Mouse (Mus musculus) liver, embryonic 11.5 days (tissue): ENCODE results near the gene Kalrn. TPM values are rescaled to one million over a fixed set of nuclear protein-coding genes. Genes with fewer than 3 reads are reported as not detected.

ENCODE experiments used
- ATAC-seq: fragments of 200-750 bp; cut with Nextera tagmentation; replicated peaks from 2 replicates; pipeline ENCODE4 v1.8.0; 2017; ENCODE audit warnings: moderate number of reproducible peaks, mild to moderate bottlenecking, moderate TSS enrichment, moderate library complexity; ENCODE audit not compliant: low FRiP score
- DNase-seq: peaks from one replicate; pipeline ENCODE4 v3.0.0-alpha.2; 2017; ENCODE audit warnings: low spot score
- H3K27ac ChIP-seq: fragments of 300-500 bp; sonication (generic); 2 replicates; pipeline ENCODE4 v1.5.1; 2014; ENCODE audit warnings: mild to moderate bottlenecking, low read depth, low read length, control low read depth
- H3K27me3 ChIP-seq: fragments of 300-500 bp; sonication (generic); replicated peaks from 2 replicates; pipeline ENCODE4 v1.6.1; 2014; ENCODE audit warnings: low read length, mixed read lengths; ENCODE audit not compliant: control insufficient read depth, insufficient read depth
- H3K36me3 ChIP-seq: fragments of 300-500 bp; sonication (generic); 2 replicates; pipeline ENCODE4 v1.6.1; 2014; ENCODE audit warnings: mild to moderate bottlenecking, low read length, moderate library complexity, mixed read lengths; ENCODE audit not compliant: control insufficient read depth, insufficient read depth
- H3K4me1 ChIP-seq: fragments of 300-500 bp; sonication (generic); replicated peaks from 2 replicates; pipeline ENCODE4 v1.6.1; 2014; ENCODE audit warnings: low read length, mixed read lengths; ENCODE audit not compliant: control insufficient read depth, insufficient read depth
- H3K4me2 ChIP-seq: fragments of 300-500 bp; sonication (generic); 2 replicates; pipeline ENCODE4 v1.6.1; 2014; ENCODE audit warnings: mild to moderate bottlenecking, control low read depth, moderate library complexity
- H3K4me3 ChIP-seq: fragments of 300-500 bp; sonication (generic); 2 replicates; pipeline ENCODE4 v1.5.1; 2014; ENCODE audit warnings: low read depth, low read length, control low read depth
- H3K9ac ChIP-seq: fragments of 300-500 bp; sonication (generic); 2 replicates; pipeline ENCODE4 v1.6.1; 2014; ENCODE audit warnings: low read depth, low read length, control low read depth
- H3K9me3 ChIP-seq: fragments of 300-500 bp; sonication (generic); 2 replicates; pipeline ENCODE4 v1.6.1; 2016; ENCODE audit warnings: low read length, inconsistent platforms, mixed read lengths; ENCODE audit not compliant: control insufficient read depth
- WGBS: fragments of 180-500 bp; shearing (Covaris S2); extraction: QIAGEN DNeasy Blood & Tissue Kit; methylation state at CpG from one replicate; pipeline ENCODE4 v1.1.7; 2014; 5-methylcytosine and 5-hydroxymethylcytosine counted together
- polyA plus RNA-seq: library from polyadenylated mRNA; unstranded; fragments of >200 nt; fragmentation: Nextera tagmentation; extraction: Ambion mirVana; gene quantifications from 2 replicates; pipeline ENCODE4 v1.2.1, GENCODE M21; 2014

Gene Kalrn
- polyA plus RNA-seq, 1 experiment from 2014 or later, result 25.1 TPM

DNA sequence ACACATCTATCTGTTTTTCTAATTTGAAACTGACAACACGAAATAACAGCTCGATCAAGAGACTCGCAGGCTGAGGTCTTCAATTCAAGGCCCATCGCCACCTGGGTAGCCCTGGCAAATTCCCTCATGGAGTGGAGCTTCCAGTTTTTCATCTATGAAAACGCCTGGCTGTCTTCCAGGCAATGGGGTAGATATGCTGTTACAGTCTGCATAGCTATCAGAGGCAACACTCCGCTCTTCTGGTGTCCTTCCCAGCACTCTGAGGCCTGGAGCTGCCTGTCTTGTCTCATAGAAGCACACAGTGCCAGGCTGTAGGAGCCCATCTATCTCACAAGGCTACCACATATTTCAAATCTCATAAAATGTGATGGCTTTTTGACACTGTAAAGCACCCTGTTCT lies 87.8 kb downstream of the Kalrn start:
- 71% methylated on average over 6 of the region's 6 CpGs for WGBS
- H3K4me1 ChIP-seq, result peaks cover 7% of the 10 kb centered on the region
- no peak overlapping the region for H3K4me3 ChIP-seq
- no peak overlapping the region for H3K4me2 ChIP-seq
- no peak for DNase-seq
- no peak overlapping the region for H3K27ac ChIP-seq
- no peaks in the 10 kb centered on the region for H3K9me3 ChIP-seq
- H3K27me3 ChIP-seq, result no peaks in the 10 kb centered on the region
- H3K36me3 ChIP-seq, result no peaks in the 10 kb centered on the region
- ATAC-seq, result no peak
- no peak overlapping the region for H3K9ac ChIP-seq

DNA sequence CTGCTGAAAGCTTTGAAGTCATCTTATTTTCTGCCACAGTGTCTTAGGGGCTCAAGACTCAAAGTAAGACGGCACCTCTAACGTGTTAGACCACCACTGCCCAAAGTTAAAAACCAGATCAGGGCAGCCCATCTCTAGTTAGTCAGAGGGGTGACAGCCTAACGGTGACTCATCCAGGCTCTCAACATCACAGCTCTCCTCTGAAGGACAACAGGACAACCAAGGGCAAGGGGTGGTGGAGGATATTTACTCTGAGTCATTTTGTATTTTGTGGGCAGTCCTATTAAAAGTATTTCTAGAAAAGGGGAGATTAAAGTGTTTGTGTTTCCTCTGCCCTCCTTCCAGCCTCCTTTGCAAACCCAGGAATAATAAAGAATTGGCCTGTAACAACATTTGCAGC lies 88.4 kb downstream of the Kalrn start:
- H3K4me1 ChIP-seq, result peaks cover 7% of the 10 kb centered on the region
- H3K36me3 ChIP-seq, result no peaks in the 10 kb centered on the region
- DNase-seq, result no peak
- WGBS, result 54% methylated on average over 3 of the region's 3 CpGs
- ATAC-seq, result no peak
- no peaks in the 10 kb centered on the region for H3K9me3 ChIP-seq
- no peak overlapping the region for H3K4me2 ChIP-seq
- H3K4me3 ChIP-seq, result no peak overlapping the region
- no peaks in the 10 kb centered on the region for H3K27me3 ChIP-seq
- no peak overlapping the region for H3K27ac ChIP-seq
- no peak overlapping the region for H3K9ac ChIP-seq

DNA sequence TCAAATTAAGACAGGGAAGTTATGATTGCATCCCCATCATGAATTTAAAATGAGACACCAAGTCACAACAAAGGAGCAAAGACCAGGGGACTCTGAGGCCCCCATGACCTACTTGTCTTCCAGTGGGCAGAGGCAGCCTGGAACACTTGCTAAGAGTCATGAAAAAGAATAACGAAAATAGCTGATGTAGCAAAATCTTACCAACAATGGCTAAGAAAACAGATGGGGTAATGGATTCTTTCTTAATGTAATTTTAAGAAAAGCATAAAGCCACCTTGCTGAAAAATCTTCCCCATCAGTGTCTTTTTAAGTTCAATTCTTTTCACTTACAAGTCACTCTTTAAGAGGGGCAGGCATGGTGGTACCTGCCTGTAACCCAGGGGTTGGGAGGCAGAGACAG lies 89.1 kb downstream of the Kalrn start:
- no peak for DNase-seq

GRCm38 (mm10) chr16:34483716-34484115 lies 89.6 kb downstream of the Kalrn start:
- Histone ChIP-seq H3K9me3 (no peaks in the 10 kb centered on the region), H3K4me1 (peaks cover 7% of the 10 kb centered on the region), H3K9ac (no peak overlapping the region), H3K36me3 (no peaks in the 10 kb centered on the region), H3K27ac (no peak overlapping the region), H3K4me3 (no peak overlapping the region), H3K4me2 (no peak overlapping the region), H3K27me3 (no peaks in the 10 kb centered on the region)
- DNase-seq (no peak), ATAC-seq (no peak)
- 83% methylated on average over 6 of the region's 6 CpGs for WGBS

More for the DNA sequence above, 89.1 kb downstream of the Kalrn start:
- Histone ChIP-seq H3K27ac (no peak overlapping the region), H3K4me1 (peaks cover 7% of the 10 kb centered on the region), H3K27me3 (no peaks in the 10 kb centered on the region), H3K36me3 (no peaks in the 10 kb centered on the region), H3K9me3 (no peaks in the 10 kb centered on the region), H3K4me2 (no peak overlapping the region), H3K9ac (no peak overlapping the region), H3K4me3 (no peak overlapping the region)
- no peak for ATAC-seq
- WGBS, result 83% methylated on average over 1 of the region's 1 CpGs

GRCm38 (mm10) chr16:34474741-34475140 lies 98.6 kb downstream of the Kalrn start:
- no peak overlapping the region for H3K27ac ChIP-seq
- 55% methylated on average over 4 of the region's 4 CpGs for WGBS
- no peaks in the 10 kb centered on the region for H3K27me3 ChIP-seq
- DNase-seq (no peak), ATAC-seq (no peak)
- no peaks in the 10 kb centered on the region; the same call in 1 of the 2 replicates for H3K4me1 ChIP-seq
- no peak overlapping the region for H3K4me2 ChIP-seq
- H3K9me3 ChIP-seq, result no peaks in the 10 kb centered on the region
- no peaks in the 10 kb centered on the region for H3K36me3 ChIP-seq
- H3K9ac ChIP-seq, result no peak overlapping the region
- no peak overlapping the region for H3K4me3 ChIP-seq

- Histone ChIP-seq H3K4me2 (no peak overlapping the region), H3K9ac (no peak overlapping the region), H3K36me3 (no peaks in the 10 kb centered on the region), H3K27ac (no peak overlapping the region), H3K4me1 (no peaks in the 10 kb centered on the region; the same call in 1 of the 2 replicates), H3K27me3 (no peaks in the 10 kb centered on the region), H3K4me3 (no peak overlapping the region), H3K9me3 (no peaks in the 10 kb centered on the region)
- ATAC-seq (no peak), DNase-seq (no peak)
- WGBS, result 54% methylated on average over 4 of the region's 4 CpGs
These were observed 99.4 kb downstream of the Kalrn start for GRCm38 (mm10) chr16:34473891-34474290.

DNA sequence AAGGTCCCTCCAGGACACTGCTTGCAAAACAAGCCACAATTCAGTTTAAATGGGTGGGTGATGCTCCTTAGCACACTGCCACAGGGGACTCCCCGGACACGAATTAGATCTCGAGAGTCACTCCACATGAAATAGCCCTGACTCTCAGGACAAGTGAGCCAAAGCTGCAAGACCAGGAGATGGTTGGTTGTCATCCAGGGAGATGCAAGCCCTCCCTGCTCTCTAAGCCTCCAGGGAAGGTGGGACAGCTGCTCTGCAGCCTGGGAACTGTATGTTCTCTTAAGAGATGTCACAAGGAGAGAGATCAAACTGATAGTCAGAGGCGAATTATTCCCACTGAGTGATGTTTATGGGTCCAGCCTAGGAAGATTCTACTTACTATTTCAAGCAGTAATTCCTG lies 101.9 kb downstream of the Kalrn start:
- no peak overlapping the region for H3K4me2 ChIP-seq
- ATAC-seq (no peak), DNase-seq (no peak)
- no peaks in the 10 kb centered on the region for H3K36me3 ChIP-seq
- H3K27me3 ChIP-seq, result no peaks in the 10 kb centered on the region
- H3K9me3 ChIP-seq, result no peaks in the 10 kb centered on the region
- 81% methylated on average over 4 of the region's 4 CpGs for WGBS
- H3K27ac ChIP-seq, result no peak overlapping the region
- peaks cover 4% of the 10 kb centered on the region; the same call in 1 of the 2 replicates for H3K4me1 ChIP-seq
- no peak overlapping the region for H3K9ac ChIP-seq
- H3K4me3 ChIP-seq, result no peak overlapping the region

DNA sequence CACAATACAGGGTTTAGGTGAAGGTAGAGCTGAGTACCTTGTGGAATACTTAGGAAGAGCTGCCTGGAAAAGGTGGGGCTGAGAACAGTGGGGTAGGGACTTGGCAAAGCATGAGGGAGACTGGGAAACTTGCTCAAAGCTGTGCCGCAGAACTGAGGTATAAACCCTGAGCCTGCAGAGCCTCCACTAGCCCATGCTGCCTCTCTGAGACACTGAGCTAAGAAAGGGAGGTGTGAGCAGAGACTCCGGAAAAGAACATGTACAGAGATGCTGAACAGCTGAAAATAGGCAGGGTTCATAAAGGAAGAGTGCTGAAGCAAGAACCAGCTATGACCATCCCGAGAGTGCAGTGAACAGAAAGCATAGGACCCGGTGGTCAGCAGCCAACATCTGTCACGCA lies 103.0 kb downstream of the Kalrn start:
- peaks cover 4% of the 10 kb centered on the region; the same call in 1 of the 2 replicates for H3K4me1 ChIP-seq
- DNase-seq (no peak), ATAC-seq (no peak)
- H3K4me3 ChIP-seq, result no peak overlapping the region
- H3K36me3 ChIP-seq, result no peaks in the 10 kb centered on the region
- H3K9ac ChIP-seq, result no peak overlapping the region
- no peak overlapping the region for H3K4me2 ChIP-seq
- H3K27ac ChIP-seq, result no peak overlapping the region
- no peaks in the 10 kb centered on the region for H3K27me3 ChIP-seq
- 85% methylated on average over 5 of the region's 5 CpGs for WGBS
- no peaks in the 10 kb centered on the region for H3K9me3 ChIP-seq

- no peak for DNase-seq
- Histone ChIP-seq H3K9me3 (no peaks in the 10 kb centered on the region), H3K36me3 (no peaks in the 10 kb centered on the region), H3K4me3 (no peak overlapping the region), H3K4me2 (no peak overlapping the region), H3K4me1 (peaks cover 4% of the 10 kb centered on the region; the same call in 1 of the 2 replicates), H3K9ac (no peak overlapping the region), H3K27me3 (no peaks in the 10 kb centered on the region), H3K27ac (no peak overlapping the region)
- ATAC-seq, result no peak
- WGBS, result 55% methylated on average over 8 of the region's 8 CpGs
These were observed 104.0 kb downstream of the Kalrn start for GRCm38 (mm10) chr16:34469277-34469868.
